12 mouse cellular contexts compared by ENCODE assay signal in genomic region chr9:42097731-42098473, GRCm38 (mm10). TPM values are rescaled to one million over a fixed set of nuclear protein-coding genes. Genes with fewer than 3 reads are reported as not detected.
DNase-seq lines count a peak whose midpoint lies in the region; ATAC-seq and TF ChIP-seq lines count a peak whose summit lies in the region.
"Had no signal": no experiment of that assay in that cellular context is flagged by ENCODE, and none has a peak within 500 bp of the region (broad histone marks: within the 10 kb centered on the region; RNA-seq: fewer than 3 reads in every experiment).

No protein-coding gene starts in this region.

- H3K27me3 ChIP-seq in kidney, embryonic 16.5 days (ENCODE audit: insufficient read depth, low read length), result no peaks in the 10 kb centered on the region
- H3K27me3 ChIP-seq in ES-Bruce4 (ENCODE audit: control insufficient read depth, insufficient read depth, low read length, poor library complexity, severe bottlenecking), result no peaks in the 10 kb centered on the region
- H3K27me3 ChIP-seq: intestine, embryonic 15.5 days; stomach, embryonic 15.5 days had no signal

- TF ChIP-seq EP300 in ES-Bruce4 (IDR thresholded peaks at IDR 0.05; ENCODE audit: insufficient read depth, low read depth, low read length), result no peak; the same call in 1 of the 2 replicates

- 0 out of 2 replicates have a peak, but pooled peaks cover 5% of the 10 kb centered on the region for H3K4me1 ChIP-seq in kidney, embryonic 16.5 days (ENCODE audit: insufficient read depth, low read length)
- H3K4me1 ChIP-seq in ES-Bruce4 (ENCODE audit: control insufficient read depth, insufficient read depth, low read length), result peaks cover 5% of the 10 kb centered on the region
- H3K4me1 ChIP-seq: stomach, embryonic 15.5 days had no signal

- peak overlapping the region; percentile 11; the same call in 1 of the 2 replicates for H3K27ac ChIP-seq in kidney, embryonic 16.5 days (ENCODE audit: low read length)
- H3K27ac ChIP-seq in ES-Bruce4 (ENCODE audit: insufficient read depth, low read length), result 0 out of 2 replicates have a peak overlapping the region, but pooled peaks have one; percentile 16
- H3K27ac ChIP-seq: intestine, embryonic 15.5 days; stomach, embryonic 15.5 days had no signal

- no peak overlapping the region for H3K9ac ChIP-seq in kidney, embryonic 16.5 days (replicated peaks; ENCODE audit: low read length)
- no peak overlapping the region for H3K9ac ChIP-seq in ES-Bruce4 (ENCODE audit: low read depth, poor library complexity, severe bottlenecking)
- H3K9ac ChIP-seq: intestine, embryonic 15.5 days; stomach, embryonic 15.5 days had no signal

- no peak for TF ChIP-seq CTCF in ES-Bruce4 (IDR thresholded peaks at IDR 0.05; ENCODE audit: low read depth, low read length)

- no peak for TF ChIP-seq POLR2A in ES-Bruce4 (IDR thresholded peaks at IDR 0.05; ENCODE audit: insufficient read depth, low read length)

- no peaks in the 10 kb centered on the region for H3K9me3 ChIP-seq in kidney, embryonic 16.5 days (ENCODE audit: low read length)
- no peaks in the 10 kb centered on the region for H3K9me3 ChIP-seq in ES-Bruce4 (replicated peaks; ENCODE audit: control insufficient read depth, insufficient read depth, low read length, poor library complexity, severe bottlenecking)
- H3K9me3 ChIP-seq: intestine, embryonic 15.5 days; stomach, embryonic 15.5 days had no signal

- H3K4me2 ChIP-seq in kidney, embryonic 16.5 days (replicated peaks; ENCODE audit: low read depth, low read length), result no peak overlapping the region
- H3K4me2 ChIP-seq: intestine, embryonic 15.5 days; stomach, embryonic 15.5 days had no signal

- H3K4me3 ChIP-seq in kidney, embryonic 16.5 days (ENCODE audit: low read length), result no peak overlapping the region
- no peak overlapping the region for H3K4me3 ChIP-seq in ES-Bruce4 (ENCODE audit: low read depth, low read length)
- H3K4me3 ChIP-seq: intestine, embryonic 15.5 days; stomach, embryonic 15.5 days had no signal

- no peak for ATAC-seq in kidney, embryonic 16.5 days (ENCODE audit: low FRiP score, low TSS enrichment)
- ATAC-seq: intestine, embryonic 15.5 days had no signal

- DNase-seq in kidney, postnatal 14 days, result no peak
- peak; percentile 6 for DNase-seq in 3134 (ENCODE audit: extremely low read depth, insufficient read length, low spot score)
- DNase-seq in naive thymus-derived CD4-positive, alpha-beta T cell, adult 2 months (ENCODE audit: low read depth), result peak; percentile 51
- DNase-seq in right cerebral cortex, postnatal 36 days (ENCODE audit: low spot score in 2 of 2), result no peak
- DNase-seq in adrenal gland, adult 2 months, result no peak
- DNase-seq in adrenal gland, postnatal 14 days, result no peak
- DNase-seq: heart, postnatal 36 days had no signal

- H3K36me3 ChIP-seq in kidney, embryonic 16.5 days (ENCODE audit: insufficient read depth, low read length), result no peaks in the 10 kb centered on the region
- H3K36me3 ChIP-seq in ES-Bruce4 (ENCODE audit: control insufficient read depth, insufficient read depth, low read length, poor library complexity, severe bottlenecking), result no peaks in the 10 kb centered on the region
- H3K36me3 ChIP-seq: G1E; intestine, embryonic 15.5 days; stomach, embryonic 15.5 days had no signal

- WGBS in kidney, embryonic 16.5 days, result 84% methylated on average over 8 of the region's 8 CpGs

RNA-seq across cellular contexts. Expression of gene Sorl1, which starts 26.2 kb away (rescaled TPM):
- polyA plus RNA-seq in kidney, embryonic 16.5 days (2015; fragmentation: Nextera tagmentation; extraction: Ambion mirVana), result 11.3 and 12.5 TPM in 2 replicates
- 17.6 and 21.4 TPM in 2 replicates for polyA plus RNA-seq in ES-Bruce4 (2011; ENCODE audit: insufficient read depth, insufficient read length, low read depth, missing spikeins)
- 10 to 100 TPM; 20.7 to 27.2 TPM for total RNA-seq in adrenal gland, adult 2 months (2021)
- 11.4 and 13.4 TPM in 2 replicates for polyA plus RNA-seq in adrenal gland, adult 2 months (2012; rRNA removed)
- 16.8 and 17.8 TPM in 2 replicates for total RNA-seq in adrenal gland, postnatal 14 days (2021)

Comparison
In these comparisons a context has a peak if more than half of its experiments do, and no peak if none do; other contexts are left out.
1. DNase-seq: peak in 3134 (single experiment) and naive thymus-derived CD4-positive, alpha-beta T cell, adult 2 months (single experiment); none in kidney, postnatal 14 days (single experiment), right cerebral cortex, postnatal 36 days (0 of 2), adrenal gland, adult 2 months (single experiment) and adrenal gland, postnatal 14 days (single experiment).